8 mouse cellular contexts compared by ENCODE assay signal in the genomic region with DNA sequence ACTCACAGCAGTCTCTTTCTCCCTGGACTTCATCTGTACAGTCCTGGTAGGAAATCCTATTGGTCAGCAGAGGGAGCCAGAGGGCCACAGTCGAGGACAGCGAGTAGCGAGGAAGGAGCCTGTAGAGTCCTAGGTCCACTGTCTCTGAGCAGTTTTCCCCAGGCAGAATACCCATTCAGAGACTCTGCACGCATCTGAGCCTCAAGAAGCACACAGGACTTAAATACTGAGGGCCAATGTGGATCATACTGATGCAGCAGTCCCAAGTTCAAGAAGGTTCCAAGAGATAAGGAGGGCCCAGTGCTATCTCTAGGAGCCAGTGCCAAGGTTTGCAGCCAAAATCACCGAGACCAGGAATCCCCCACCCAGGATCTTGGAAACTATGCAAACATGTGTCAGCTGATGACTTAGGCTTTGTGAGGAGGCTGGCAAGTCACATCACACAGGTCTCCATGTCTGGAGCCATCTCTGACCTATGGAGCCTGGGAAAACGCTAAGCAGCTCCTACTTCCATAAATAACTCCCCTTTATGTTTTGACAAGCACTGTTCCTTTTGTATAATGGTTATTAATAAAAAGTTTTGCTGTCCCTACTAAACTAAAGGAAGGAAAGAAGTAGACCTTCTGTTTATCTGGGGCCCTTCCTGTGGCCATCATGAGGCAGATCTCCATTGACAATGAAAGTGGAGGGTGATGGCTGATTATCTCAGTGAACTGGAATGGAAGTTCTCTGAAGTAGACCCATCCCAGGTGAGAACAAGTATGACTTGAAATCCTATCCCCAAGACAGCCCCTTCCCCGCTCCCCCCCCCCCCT. TPM values are rescaled to one million over a fixed set of nuclear protein-coding genes. Genes with fewer than 3 reads are reported as not detected.
DNase-seq lines count a peak whose midpoint lies in the region; ATAC-seq lines count a peak whose summit lies in the region.

No protein-coding gene starts in this region.

- no peaks in the 10 kb centered on the region for H3K27me3 ChIP-seq in hindbrain, embryonic 14.5 days (ENCODE audit: control insufficient read depth, insufficient read depth, low read length)

- no peak overlapping the region for H3K4me3 ChIP-seq in hindbrain, embryonic 14.5 days (replicated peaks; ENCODE audit: low read length)

- peaks cover 23% of the 10 kb centered on the region for H3K4me1 ChIP-seq in hindbrain, embryonic 14.5 days (replicated peaks; ENCODE audit: control insufficient read depth, insufficient read depth, low read length)

- H3K4me2 ChIP-seq in hindbrain, embryonic 14.5 days (replicated peaks) = no peak overlapping the region

- H3K9me3 ChIP-seq in hindbrain, embryonic 14.5 days (ENCODE audit: control insufficient read depth, low read length) = no peaks in the 10 kb centered on the region

- ATAC-seq in hindbrain, embryonic 14.5 days (ENCODE audit: low FRiP score) = peak; percentile 88

- 0 out of 2 replicates have a peak, but pooled peaks cover 2% of the 10 kb centered on the region for H3K36me3 ChIP-seq in hindbrain, embryonic 14.5 days (replicated peaks; ENCODE audit: control insufficient read depth, insufficient read depth)

- no peak overlapping the region for H3K9ac ChIP-seq in hindbrain, embryonic 14.5 days

- peak; percentile 79 for DNase-seq in R1 (ENCODE audit: low read depth, low spot score)
- peak; percentile 87 to 92 for DNase-seq in cerebellum, postnatal 25 days
- DNase-seq in frontal cortex, postnatal 36 days (ENCODE audit: low spot score in 2 of 2) = peak; percentile 82 to 89
- DNase-seq in hindbrain, embryonic 14.5 days (ENCODE audit: low spot score) = peak; percentile 90
- DNase-seq in layer of hippocampus, postnatal 25 days (ENCODE audit: extremely low spot score in 1 of 2, low spot score in 1 of 2) = peak; percentile 65 to 82
- DNase-seq in lung, postnatal 25 days (ENCODE audit: low spot score) = peak; percentile 91
- DNase-seq in retina, embryonic 14.5 days (ENCODE audit: low spot score) = peak; percentile 94
- peak; percentile 76 for DNase-seq in thymus, postnatal 4 days

- 37% methylated on average over 7 of the region's 7 CpGs for WGBS in hindbrain, embryonic 14.5 days

- H3K27ac ChIP-seq in hindbrain, embryonic 14.5 days = no peak overlapping the region

RNA-seq across cellular contexts. Expression of a gene that starts 23.2 kb away (rescaled TPM):
- 31.0 and 33.9 TPM in 2 replicates for polyA plus RNA-seq in hindbrain, embryonic 14.5 days (2014; fragmentation: Nextera tagmentation; extraction: Ambion mirVana)
- total RNA-seq in layer of hippocampus, postnatal 25 days (2021) = 100 to 1,000 TPM; 232 to 246 TPM

RNA-seq across cellular contexts. Expression of a gene that starts 49.5 kb away (rescaled TPM):
- 10.0 and 10.4 TPM in 2 replicates for polyA plus RNA-seq in hindbrain, embryonic 14.5 days (2014; fragmentation: Nextera tagmentation; extraction: Ambion mirVana)
- total RNA-seq in layer of hippocampus, postnatal 25 days (2021) = 10 to 100 TPM; 47.4 to 49.5 TPM

RNA-seq across cellular contexts. Expression of a gene that starts 52.0 kb away (rescaled TPM):
- 10.7 and 14.0 TPM in 2 replicates for polyA plus RNA-seq in hindbrain, embryonic 14.5 days (2014; fragmentation: Nextera tagmentation; extraction: Ambion mirVana)
- under 1 TPM; 0.64 to 0.92 TPM for total RNA-seq in layer of hippocampus, postnatal 25 days (2021)
